In the genomic region with DNA sequence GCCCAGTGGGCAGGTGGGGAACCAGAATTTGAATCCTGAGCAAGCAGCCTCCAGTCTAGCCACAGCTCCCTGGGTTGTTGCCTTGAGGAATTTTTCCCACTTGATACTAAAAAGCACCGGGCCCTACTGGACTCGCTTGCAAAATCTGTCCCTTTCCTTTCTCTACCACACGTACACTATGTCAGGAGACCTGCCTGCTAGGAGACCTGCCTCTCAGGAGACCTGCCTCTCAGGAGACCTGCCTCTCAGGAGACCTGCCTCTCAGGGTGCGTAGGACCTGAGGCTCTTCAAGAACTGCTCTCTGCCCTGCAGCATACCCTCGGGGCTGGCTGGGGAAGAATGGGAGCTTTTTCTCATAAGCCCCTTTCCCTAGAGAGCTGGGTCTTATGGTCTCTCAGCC, we compare ENCODE assay signal across 24 mouse cellular contexts. TPM values are rescaled to one million over a fixed set of nuclear protein-coding genes. Genes with fewer than 3 reads are reported as not detected.
"Had no signal": no experiment of that assay in that cellular context is flagged by ENCODE, and none has a peak within 500 bp of the region (broad histone marks: within the 10 kb centered on the region; RNA-seq: fewer than 3 reads in every experiment).

No protein-coding gene starts in this region.

- H3K4me1 ChIP-seq: midbrain, embryonic 12.5 days had no signal

- H3K9me3 ChIP-seq: limb, embryonic 12.5 days; limb, embryonic 15.5 days; megakaryocyte, embryonic 14.5 days; midbrain, embryonic 12.5 days; neural tube, embryonic 13.5 days; stomach, embryonic 15.5 days had no signal

- ATAC-seq: hindbrain, postnatal 0 days; inflammation-experienced regulatory T-cells, adult 6 months; intestine, embryonic 16.5 days; liver, postnatal 0 days had no signal

- H3K9ac ChIP-seq: limb, embryonic 12.5 days; limb, embryonic 15.5 days; liver, embryonic 14.5 days; liver, postnatal 0 days; midbrain, embryonic 12.5 days; neural tube, embryonic 13.5 days; stomach, embryonic 15.5 days had no signal

- H3K4me3 ChIP-seq: limb, embryonic 12.5 days; limb, embryonic 15.5 days; midbrain, embryonic 12.5 days; myocyte; neural tube, embryonic 13.5 days; stomach, embryonic 15.5 days had no signal

- H3K27ac ChIP-seq: hindbrain, postnatal 0 days; limb, embryonic 12.5 days; limb, embryonic 15.5 days; liver, embryonic 14.5 days; midbrain, embryonic 12.5 days; neural tube, embryonic 13.5 days; stomach, embryonic 15.5 days had no signal

- H3K36me3 ChIP-seq: limb, embryonic 12.5 days; limb, embryonic 15.5 days; midbrain, embryonic 12.5 days; neural tube, embryonic 13.5 days; stomach, embryonic 15.5 days had no signal

- DNase-seq: kidney, adult 18-20 months; kidney, adult 9 months; kidney, postnatal 14 days; kidney, postnatal 4 days; left cerebral cortex, postnatal 4 days; liver, postnatal 0 days; retina, postnatal 1 day; right cerebral cortex, postnatal 25 days; spleen, adult 18-20 months; thymus, postnatal 25 days had no signal

- H3K4me2 ChIP-seq: limb, embryonic 12.5 days; limb, embryonic 15.5 days; liver, embryonic 11.5 days; midbrain, embryonic 12.5 days; neural tube, embryonic 13.5 days; stomach, embryonic 15.5 days had no signal

- H3K27me3 ChIP-seq: limb, embryonic 15.5 days; stomach, embryonic 15.5 days had no signal

RNA-seq across cellular contexts. Expression of gene Atp2c2, which starts 13.6 kb away (rescaled TPM):
- total RNA-seq: monocyte, adult 5-6 weeks; neutrophil, adult 5-6 weeks had no signal
- polyA plus RNA-seq: inflammation-experienced regulatory T-cells, adult 6 months had no signal

RNA-seq across cellular contexts. Expression of gene Wfdc1, which starts 47.3 kb away (rescaled TPM):
- total RNA-seq: monocyte, adult 5-6 weeks; neutrophil, adult 5-6 weeks had no signal
- polyA plus RNA-seq: inflammation-experienced regulatory T-cells, adult 6 months; limb, embryonic 12.5 days had no signal
